Mouse (Mus musculus) erythroblast, embryonic 14.5 days (primary cell): Measurements from ENCODE around the gene Glod4.

ENCODE experiments used
- GATA1 ChIP-seq: IDR thresholded peaks from 2 replicates; pipeline ENCODE4 v1.6.1; 2012; ENCODE audit warnings: low read length, inconsistent platforms, mixed read lengths
- TAL1 ChIP-seq: IDR thresholded peaks from 3 replicates; pipeline ENCODE4 v1.6.1; 2012; ENCODE audit warnings: low read length, inconsistent platforms, mixed read lengths

GRCm38 (mm10) chr11:76084943-76085342, 158.6 kb downstream of the Glod4 start:
- no peak for TF ChIP-seq GATA1
- TF ChIP-seq TAL1, result no peak
